ENCODE assay signal across 24 mouse cellular contexts in the genomic region with DNA sequence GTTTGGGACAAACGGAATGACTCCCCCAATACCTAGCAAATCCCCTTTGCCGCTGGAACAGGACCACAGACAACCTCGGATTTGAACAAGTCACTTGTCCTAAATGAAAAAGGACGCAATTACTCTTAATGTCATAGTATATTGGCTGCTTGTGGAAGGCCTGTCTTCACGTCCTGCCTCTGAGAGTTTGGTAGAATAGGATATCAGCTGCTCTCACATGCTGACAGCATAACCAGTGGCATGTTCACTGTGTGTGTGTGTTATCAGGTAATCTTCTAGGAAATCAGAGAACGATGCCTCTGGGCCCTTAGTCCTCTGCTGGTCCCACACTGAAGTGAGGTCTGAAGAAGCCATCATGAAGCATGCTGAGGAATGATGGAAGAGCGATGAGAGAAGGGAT.
"Had no signal": no experiment of that assay in that cellular context is flagged by ENCODE, and none has a peak within 500 bp of the region (broad histone marks: within the 10 kb centered on the region; RNA-seq: fewer than 3 reads in every experiment).

No protein-coding gene starts in this region.

- ATAC-seq: inflammation-experienced regulatory T-cells, adult 6 months; intestine, postnatal 0 days; midbrain, embryonic 13.5 days; midbrain, embryonic 16.5 days had no signal

- H3K36me3 ChIP-seq: limb, embryonic 12.5 days; limb, embryonic 15.5 days; midbrain, embryonic 10.5 days; midbrain, embryonic 13.5 days; neural tube, embryonic 13.5 days had no signal

- DNase-seq: kidney, adult 2 months; kidney, postnatal 25 days; layer of hippocampus, postnatal 36 days; left cerebral cortex, postnatal 4 days; lung, adult 2 months; lung, postnatal 14 days; lung, postnatal 4 days; right cerebral cortex, adult 18-20 months; right cerebral cortex, postnatal 14 days; right cerebral cortex, postnatal 4 days; thymus, adult 2 months; thymus, postnatal 14 days; thymus, postnatal 4 days had no signal

- H3K4me2 ChIP-seq: limb, embryonic 12.5 days; limb, embryonic 15.5 days; midbrain, embryonic 13.5 days; neural tube, embryonic 13.5 days had no signal

- H3K27ac ChIP-seq: kidney, postnatal 0 days; limb, embryonic 12.5 days; limb, embryonic 15.5 days; midbrain, embryonic 10.5 days; midbrain, embryonic 13.5 days; neural tube, embryonic 13.5 days; stomach, postnatal 0 days had no signal

- H3K4me3 ChIP-seq: limb, embryonic 12.5 days; limb, embryonic 15.5 days; midbrain, embryonic 10.5 days; midbrain, embryonic 13.5 days; myocyte; neural tube, embryonic 13.5 days had no signal

- H3K4me1 ChIP-seq: midbrain, embryonic 10.5 days; midbrain, embryonic 13.5 days had no signal

- H3K27me3 ChIP-seq: limb, embryonic 12.5 days; limb, embryonic 15.5 days; midbrain, embryonic 13.5 days; neural tube, embryonic 13.5 days had no signal

- H3K9me3 ChIP-seq: limb, embryonic 12.5 days; limb, embryonic 15.5 days; midbrain, embryonic 10.5 days; midbrain, embryonic 13.5 days; neural tube, embryonic 13.5 days had no signal

- H3K9ac ChIP-seq: limb, embryonic 12.5 days; limb, embryonic 15.5 days; midbrain, embryonic 13.5 days; neural tube, embryonic 13.5 days had no signal
